Mouse (Mus musculus) heart, postnatal 0 days (tissue): ENCODE results near the gene Susd4.

Experiments used
- CTCF ChIP-seq: IDR thresholded peaks from 2 replicates; pipeline ENCODE4 v1.5.1; 2016; ENCODE audit warnings: antibody characterized with exemption, control low read depth, low read depth
- EP300 ChIP-seq: IDR thresholded peaks from 2 replicates; pipeline ENCODE4 v1.6.1; 2016; ENCODE audit warnings: antibody characterized with exemption, low read depth

- TF ChIP-seq CTCF (no peak), EP300 (no peak)
These were observed 75.8 kb downstream of the Susd4 start for GRCm38 (mm10) chr1:182839332-182839929.
